Mouse (Mus musculus) liver, embryonic 14.5 days (tissue): ENCODE measurements around the gene Chil1.

Source experiments
- CTCF ChIP-seq: IDR thresholded peaks from 2 replicates; pipeline ENCODE4 v1.5.1; 2016; ENCODE audit warnings: antibody characterized with exemption, low read depth, control low read depth
- EP300 ChIP-seq: IDR thresholded peaks from 2 replicates; pipeline ENCODE4 v1.6.1; 2016; ENCODE audit warnings: antibody characterized with exemption, low read depth

DNA sequence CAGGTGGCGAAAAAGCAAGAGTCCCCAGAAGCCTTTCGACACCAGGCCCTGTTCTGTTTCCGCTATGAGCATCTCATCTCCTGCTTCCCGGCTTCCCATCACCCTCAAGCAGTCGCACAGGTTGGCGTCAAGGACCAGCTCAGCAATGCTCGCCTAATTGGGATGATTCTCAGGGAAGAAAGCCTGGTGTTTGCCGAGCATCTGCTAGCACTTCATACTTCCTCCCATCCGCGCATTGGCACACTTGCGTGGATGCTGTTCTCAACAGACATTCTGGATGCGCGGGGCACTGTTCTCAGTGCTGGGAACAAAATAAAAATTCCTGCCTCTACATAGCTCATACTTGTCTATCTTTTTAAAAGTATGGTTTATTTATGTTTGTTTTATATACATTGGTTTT is 22.3 kb downstream of the Chil1 start:
- TF ChIP-seq CTCF (no peak), EP300 (no peak)
